11 mouse cellular contexts compared by ENCODE assay signal in genomic region chr2:153259864-153260674, GRCm38 (mm10). TPM values are rescaled to one million over a fixed set of nuclear protein-coding genes. Genes with fewer than 3 reads are reported as not detected.
DNase-seq lines count a peak whose midpoint lies in the region; ATAC-seq and TF ChIP-seq lines count a peak whose summit lies in the region.
"Had no signal": no experiment of that assay in that cellular context is flagged by ENCODE, and none has a peak within 500 bp of the region (broad histone marks: within the 10 kb centered on the region; RNA-seq: fewer than 3 reads in every experiment).

No protein-coding gene starts in this region.

- no peak overlapping the region for H3K4me3 ChIP-seq in lung, embryonic 14.5 days (ENCODE audit: low read depth, low read length)
- H3K4me3 ChIP-seq in lung, adult 2 months (replicated peaks; ENCODE audit: extremely low read depth, low read depth, low read length) = no peak overlapping the region
- H3K4me3 ChIP-seq in bone marrow, adult 2 months (replicated peaks; ENCODE audit: control insufficient read depth, low read depth, low read length) = no peak overlapping the region
- no peak overlapping the region for H3K4me3 ChIP-seq in liver, embryonic 12.5 days
- no peak overlapping the region for H3K4me3 ChIP-seq in stomach, embryonic 16.5 days (replicated peaks; ENCODE audit: low read length)
- H3K4me3 ChIP-seq in hindbrain, postnatal 0 days (ENCODE audit: low read length) = no peak overlapping the region
- H3K4me3 ChIP-seq: heart, embryonic 15.5 days; neural tube, embryonic 13.5 days had no signal

- H3K36me3 ChIP-seq in lung, embryonic 14.5 days (ENCODE audit: insufficient read depth) = peaks cover 40% of the 10 kb centered on the region
- peaks cover 54% of the 10 kb centered on the region for H3K36me3 ChIP-seq in liver, embryonic 12.5 days
- H3K36me3 ChIP-seq in stomach, embryonic 16.5 days (ENCODE audit: control insufficient read depth, insufficient read depth, low read length) = peaks cover 6% of the 10 kb centered on the region
- peaks cover 6% of the 10 kb centered on the region; the same call in 1 of the 2 replicates for H3K36me3 ChIP-seq in hindbrain, postnatal 0 days (ENCODE audit: insufficient read depth, low read length)

- no peak overlapping the region for H3K4me2 ChIP-seq in lung, embryonic 14.5 days
- peak overlapping the region; percentile 48 for H3K4me2 ChIP-seq in liver, embryonic 12.5 days
- H3K4me2 ChIP-seq in stomach, embryonic 16.5 days (ENCODE audit: low read depth, low read length) = no peak overlapping the region
- no peak overlapping the region for H3K4me2 ChIP-seq in hindbrain, postnatal 0 days (ENCODE audit: low read depth, low read length)
- H3K4me2 ChIP-seq: heart, embryonic 15.5 days; neural tube, embryonic 13.5 days had no signal

- no peak for ATAC-seq in lung, embryonic 14.5 days (ENCODE audit: insufficient read depth)
- peak; percentile 91 for ATAC-seq in liver, embryonic 12.5 days
- ATAC-seq in stomach, embryonic 16.5 days (ENCODE audit: insufficient read depth, low FRiP score) = peak; percentile 67; the same call in 1 of the 2 replicates
- no peak for ATAC-seq in hindbrain, postnatal 0 days

- WGBS in lung, embryonic 14.5 days = 26% methylated on average over 3 of the region's 3 CpGs
- 49% methylated on average over 3 of the region's 3 CpGs for WGBS in lung, adult 2 months
- 21% methylated on average over 3 of the region's 3 CpGs for WGBS in bone marrow, adult 2 months
- WGBS in liver, embryonic 12.5 days (ENCODE audit: insufficient replicate concordance) = 13% methylated on average over 3 of the region's 3 CpGs
- 35% methylated on average over 3 of the region's 3 CpGs for WGBS in stomach, embryonic 16.5 days
- WGBS in hindbrain, postnatal 0 days = 75% methylated on average over 3 of the region's 3 CpGs

- H3K9me3 ChIP-seq in lung, embryonic 14.5 days (ENCODE audit: low read depth, low read length) = no peaks in the 10 kb centered on the region
- H3K9me3 ChIP-seq in liver, embryonic 12.5 days (replicated peaks) = no peaks in the 10 kb centered on the region
- no peaks in the 10 kb centered on the region for H3K9me3 ChIP-seq in stomach, embryonic 16.5 days (replicated peaks; ENCODE audit: control insufficient read depth, low read length)
- H3K9me3 ChIP-seq in hindbrain, postnatal 0 days (ENCODE audit: low read length) = no peaks in the 10 kb centered on the region
- H3K9me3 ChIP-seq: heart, embryonic 15.5 days; neural tube, embryonic 13.5 days had no signal

- no peak for DNase-seq in lung, embryonic 14.5 days
- no peak for DNase-seq in lung, adult 2 months
- DNase-seq in right cerebral cortex, postnatal 36 days (ENCODE audit: low spot score in 2 of 2) = no peak
- DNase-seq in adrenal gland, adult 8-10 months = no peak
- DNase-seq in hindbrain, postnatal 0 days (ENCODE audit: low spot score) = no peak
- DNase-seq: kidney, postnatal 10 days had no signal

- H3K27ac ChIP-seq in lung, embryonic 14.5 days (ENCODE audit: low read depth) = 0 out of 2 replicates have a peak overlapping the region, but pooled peaks have one; percentile 18
- H3K27ac ChIP-seq in bone marrow, adult 2 months (ENCODE audit: control insufficient read depth, insufficient read depth, low read depth, low read length, poor library complexity) = peak overlapping the region; percentile 76; the same call in 1 of the 2 replicates
- H3K27ac ChIP-seq in liver, embryonic 12.5 days = peak overlapping the region; percentile 87
- H3K27ac ChIP-seq in stomach, embryonic 16.5 days (ENCODE audit: low read length) = peak overlapping the region; percentile 44
- no peak overlapping the region for H3K27ac ChIP-seq in hindbrain, postnatal 0 days
- H3K27ac ChIP-seq: heart, embryonic 15.5 days; neural tube, embryonic 13.5 days had no signal

- no peaks in the 10 kb centered on the region for H3K27me3 ChIP-seq in lung, embryonic 14.5 days (ENCODE audit: insufficient read depth, low read length)
- no peaks in the 10 kb centered on the region for H3K27me3 ChIP-seq in liver, embryonic 12.5 days (replicated peaks)
- no peaks in the 10 kb centered on the region for H3K27me3 ChIP-seq in stomach, embryonic 16.5 days (ENCODE audit: control insufficient read depth, insufficient read depth, low read length)
- H3K27me3 ChIP-seq in hindbrain, postnatal 0 days (ENCODE audit: insufficient read depth, low read length) = no peaks in the 10 kb centered on the region
- H3K27me3 ChIP-seq: heart, embryonic 15.5 days; neural tube, embryonic 13.5 days had no signal

- no peak overlapping the region for H3K9ac ChIP-seq in lung, embryonic 14.5 days
- peak overlapping the region; percentile 5; the same call in 1 of the 2 replicates for H3K9ac ChIP-seq in liver, embryonic 12.5 days
- no peak overlapping the region for H3K9ac ChIP-seq in stomach, embryonic 16.5 days (ENCODE audit: low read length)
- no peak overlapping the region for H3K9ac ChIP-seq in hindbrain, postnatal 0 days (replicated peaks; ENCODE audit: low read length)
- H3K9ac ChIP-seq: heart, embryonic 15.5 days; neural tube, embryonic 13.5 days had no signal

- no peak for TF ChIP-seq POLR2A in lung, adult 2 months (IDR thresholded peaks at IDR 0.05; ENCODE audit: borderline replicate concordance, extremely low read depth, low read depth, low read length)
- TF ChIP-seq POLR2A in bone marrow, adult 2 months (IDR thresholded peaks at IDR 0.05; ENCODE audit: borderline replicate concordance, control insufficient read depth, low read depth, low read length) = no peak

- no peaks in the 10 kb centered on the region for H3K4me1 ChIP-seq in lung, embryonic 14.5 days (ENCODE audit: insufficient read depth)
- no peaks in the 10 kb centered on the region; the same call in 1 of the 2 replicates for H3K4me1 ChIP-seq in lung, adult 2 months (ENCODE audit: control insufficient read depth, insufficient read depth, low read length)
- H3K4me1 ChIP-seq in bone marrow, adult 2 months (ENCODE audit: control insufficient read depth, insufficient read depth, low read length) = peaks cover 7% of the 10 kb centered on the region
- H3K4me1 ChIP-seq in liver, embryonic 12.5 days = peaks cover 41% of the 10 kb centered on the region
- H3K4me1 ChIP-seq in stomach, embryonic 16.5 days (ENCODE audit: control insufficient read depth, insufficient read depth, low read length) = 0 out of 2 replicates have a peak, but pooled peaks cover 3% of the 10 kb centered on the region
- no peaks in the 10 kb centered on the region for H3K4me1 ChIP-seq in hindbrain, postnatal 0 days (ENCODE audit: insufficient read depth, low read length)
- H3K4me1 ChIP-seq: neural tube, embryonic 13.5 days had no signal

- TF ChIP-seq CTCF in lung, embryonic 14.5 days (IDR thresholded peaks at IDR 0.05; ENCODE audit: low read depth) = no peak
- TF ChIP-seq CTCF in lung, adult 2 months (IDR thresholded peaks at IDR 0.05; ENCODE audit: insufficient read depth, low read length) = no peak
- TF ChIP-seq CTCF in bone marrow, adult 2 months (IDR thresholded peaks at IDR 0.05; ENCODE audit: control insufficient read depth, insufficient read depth, low read length) = no peak
- TF ChIP-seq CTCF in hindbrain, postnatal 0 days (IDR thresholded peaks at IDR 0.05; ENCODE audit: low read depth) = no peak

RNA-seq across cellular contexts. Expression of gene Pofut1, which starts 18.7 kb away (rescaled TPM):
- 8.5 and 8.7 TPM in 2 replicates for polyA plus RNA-seq in lung, embryonic 14.5 days (2014; fragmentation: Nextera tagmentation; extraction: Ambion mirVana)
- polyA plus RNA-seq in lung, adult 2 months (2012; rRNA removed) = 24.3 and 25.5 TPM in 2 replicates
- 8.2 and 12.6 TPM in 2 replicates for polyA plus RNA-seq in bone marrow, adult 2 months (2011; ENCODE audit: insufficient read depth, insufficient read length, low replicate concordance, missing spikeins)
- polyA plus RNA-seq in liver, embryonic 12.5 days (2016; fragmentation: Nextera tagmentation; extraction: Ambion mirVana) = 3.6 and 4.3 TPM in 2 replicates
- 6.7 and 8.2 TPM in 2 replicates for polyA plus RNA-seq in stomach, embryonic 16.5 days (2015; fragmentation: Nextera tagmentation; extraction: Ambion mirVana)
- 10 to 100 TPM; 74.6 to 88.0 (median 79.3) TPM for total RNA-seq in adrenal gland, adult 8-10 months (2022)
- total RNA-seq in hindbrain, postnatal 0 days (2014; rRNA removed) = 20.7 and 23.6 TPM in 2 replicates
- 4.3 and 4.8 TPM in 2 replicates for polyA plus RNA-seq in hindbrain, postnatal 0 days (2015; fragmentation: Nextera tagmentation; extraction: Ambion mirVana)

RNA-seq across cellular contexts. Expression of gene Plagl2, which starts 18.8 kb away (rescaled TPM):
- polyA plus RNA-seq in lung, embryonic 14.5 days (2014; fragmentation: Nextera tagmentation; extraction: Ambion mirVana) = 23.3 TPM in 2 replicates
- 7.8 and 12.4 TPM in 2 replicates for polyA plus RNA-seq in lung, adult 2 months (2012; rRNA removed)
- polyA plus RNA-seq in bone marrow, adult 2 months (2011; ENCODE audit: insufficient read depth, insufficient read length, low replicate concordance, missing spikeins) = 8.8 and 10.8 TPM in 2 replicates
- polyA plus RNA-seq in liver, embryonic 12.5 days (2016; fragmentation: Nextera tagmentation; extraction: Ambion mirVana) = 24.4 and 26.8 TPM in 2 replicates
- 19.6 and 21.8 TPM in 2 replicates for polyA plus RNA-seq in stomach, embryonic 16.5 days (2015; fragmentation: Nextera tagmentation; extraction: Ambion mirVana)
- total RNA-seq in adrenal gland, adult 8-10 months (2022) = 10 to 100 TPM in 2 of 4 experiments, 1 to 10 TPM in 2; 9.0 to 14.0 (median 11.6) TPM
- 5.0 and 6.4 TPM in 2 replicates for total RNA-seq in hindbrain, postnatal 0 days (2014; rRNA removed)
- 2.3 and 2.4 TPM in 2 replicates for polyA plus RNA-seq in hindbrain, postnatal 0 days (2015; fragmentation: Nextera tagmentation; extraction: Ambion mirVana)

RNA-seq across cellular contexts. Expression of gene Kif3b, which starts 31.1 kb away (rescaled TPM):
- polyA plus RNA-seq in lung, embryonic 14.5 days (2014; fragmentation: Nextera tagmentation; extraction: Ambion mirVana) = 4.8 TPM in 2 replicates
- polyA plus RNA-seq in lung, adult 2 months (2012; rRNA removed) = 6.4 and 10.8 TPM in 2 replicates
- polyA plus RNA-seq in bone marrow, adult 2 months (2011; ENCODE audit: insufficient read depth, insufficient read length, low replicate concordance, missing spikeins) = 6.3 and 10.9 TPM in 2 replicates
- 2.7 and 2.9 TPM in 2 replicates for polyA plus RNA-seq in liver, embryonic 12.5 days (2016; fragmentation: Nextera tagmentation; extraction: Ambion mirVana)
- polyA plus RNA-seq in stomach, embryonic 16.5 days (2015; fragmentation: Nextera tagmentation; extraction: Ambion mirVana) = 6.7 TPM in 2 replicates
- 10 to 100 TPM; 28.7 to 34.4 (median 32.1) TPM for total RNA-seq in adrenal gland, adult 8-10 months (2022)
- total RNA-seq in hindbrain, postnatal 0 days (2014; rRNA removed) = 38.1 and 42.3 TPM in 2 replicates
- polyA plus RNA-seq in hindbrain, postnatal 0 days (2015; fragmentation: Nextera tagmentation; extraction: Ambion mirVana) = 17.6 and 17.7 TPM in 2 replicates

RNA-seq across cellular contexts. Expression of gene Tspyl3, which starts 34.8 kb away (rescaled TPM):
- polyA plus RNA-seq in lung, embryonic 14.5 days (2014; fragmentation: Nextera tagmentation; extraction: Ambion mirVana) = 6.6 and 7.5 TPM in 2 replicates
- polyA plus RNA-seq in lung, adult 2 months (2012; rRNA removed) = 6.0 and 9.3 TPM in 2 replicates
- 2.5 and 5.5 TPM in 2 replicates for polyA plus RNA-seq in bone marrow, adult 2 months (2011; ENCODE audit: insufficient read depth, insufficient read length, low replicate concordance, missing spikeins)
- polyA plus RNA-seq in liver, embryonic 12.5 days (2016; fragmentation: Nextera tagmentation; extraction: Ambion mirVana) = 4.1 and 4.6 TPM in 2 replicates
- polyA plus RNA-seq in stomach, embryonic 16.5 days (2015; fragmentation: Nextera tagmentation; extraction: Ambion mirVana) = 9.2 and 9.9 TPM in 2 replicates
- 1 to 10 TPM; 3.5 to 5.0 (median 3.9) TPM for total RNA-seq in adrenal gland, adult 8-10 months (2022)
- 30.1 and 33.0 TPM in 2 replicates for total RNA-seq in hindbrain, postnatal 0 days (2014; rRNA removed)
- 39.9 and 42.4 TPM in 2 replicates for polyA plus RNA-seq in hindbrain, postnatal 0 days (2015; fragmentation: Nextera tagmentation; extraction: Ambion mirVana)

Comparison
In these comparisons a context has a peak if more than half of its experiments do, and no peak if none do; other contexts are left out.
1. ATAC-seq: peak in liver, embryonic 12.5 days (single experiment) and stomach, embryonic 16.5 days (single experiment); none in lung, embryonic 14.5 days (single experiment) and hindbrain, postnatal 0 days (single experiment).